ENCODE assay signal across 24 mouse cellular contexts in the genomic region with DNA sequence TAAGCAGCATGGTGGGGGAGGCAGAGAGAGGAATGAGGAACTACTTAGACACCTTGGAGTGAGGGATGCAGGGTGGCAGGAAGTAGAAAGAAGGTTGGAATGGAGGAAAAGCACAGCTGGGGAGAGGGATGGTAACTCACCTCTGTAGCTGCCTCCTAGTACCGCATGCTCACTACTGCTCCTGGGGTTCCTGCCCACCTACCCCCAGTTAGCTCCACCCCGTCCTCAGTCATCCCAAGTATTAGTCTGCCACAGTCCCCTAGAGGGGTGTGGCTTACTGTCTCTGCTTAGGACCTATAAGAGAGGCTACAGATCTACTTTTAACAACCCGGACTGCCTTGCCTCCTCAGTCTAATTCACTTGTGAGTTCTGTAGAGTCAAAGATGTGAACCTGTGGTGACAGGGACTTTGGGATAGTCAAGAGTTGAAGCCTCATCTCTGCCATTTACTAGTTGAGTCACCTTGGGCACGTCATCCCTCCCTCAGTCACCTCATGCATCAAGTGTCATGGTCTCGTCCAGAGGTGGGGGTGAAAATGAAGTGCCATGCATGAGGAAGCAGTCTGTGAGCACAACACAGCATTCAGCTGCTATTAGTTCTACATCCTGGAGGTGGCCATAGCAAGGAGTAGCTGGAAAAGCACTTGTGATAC. TPM values are rescaled to one million over a fixed set of nuclear protein-coding genes. Genes with fewer than 3 reads are reported as not detected.
DNase-seq lines count a peak whose midpoint lies in the region; ATAC-seq and TF ChIP-seq lines count a peak whose summit lies in the region.
"Had no signal": no experiment of that assay in that cellular context is flagged by ENCODE, and none has a peak within 500 bp of the region (broad histone marks: within the 10 kb centered on the region; RNA-seq: fewer than 3 reads in every experiment).

No protein-coding gene starts in this region.

- no peak for TF ChIP-seq CTCF in MEL (IDR thresholded peaks at IDR 0.05 in 2 of 3, conservative IDR thresholded peaks at IDR 0.05 in 1 of 3; ENCODE audit: control insufficient read depth in 1 of 3, insufficient read depth in 1 of 3, low read depth in 2 of 3, low read length in 3 of 3, poor library complexity in 1 of 3, severe bottlenecking in 1 of 3)

- H3K9ac ChIP-seq in midbrain, embryonic 13.5 days (replicated peaks): 0 out of 2 replicates have a peak overlapping the region, but pooled peaks have one; percentile 14
- no peak overlapping the region for H3K9ac ChIP-seq in midbrain, embryonic 16.5 days (ENCODE audit: low read depth, low read length)
- H3K9ac ChIP-seq in MEL (ENCODE audit: control insufficient read depth, low read depth, low read length, poor library complexity, severe bottlenecking): peak overlapping the region; percentile 56
- no peak overlapping the region for H3K9ac ChIP-seq in intestine, embryonic 16.5 days (ENCODE audit: low read depth, low read length)
- H3K9ac ChIP-seq: embryonic facial prominence, embryonic 12.5 days; liver, embryonic 14.5 days; neural tube, embryonic 15.5 days had no signal

- peak; percentile 34 for DNase-seq in CD4-positive, CD25-positive, alpha-beta regulatory T cell, adult 2 months (ENCODE audit: low read depth, low spot score)
- peak; percentile 90 for DNase-seq in MEL (ENCODE audit: low read depth, low spot score)
- no peak for DNase-seq in gastrocnemius, postnatal 14 days
- DNase-seq: cerebellum, adult 9-10 months; kidney, adult 18-20 months; kidney, postnatal 25 days; lung, postnatal 4 days; thymus, postnatal 36 days had no signal

- H3K4me2 ChIP-seq in midbrain, embryonic 13.5 days (replicated peaks): no peak overlapping the region
- H3K4me2 ChIP-seq in midbrain, embryonic 16.5 days (ENCODE audit: low read length): no peak overlapping the region
- no peak overlapping the region for H3K4me2 ChIP-seq in myocyte (ENCODE audit: low read depth)
- H3K4me2 ChIP-seq in intestine, embryonic 16.5 days (ENCODE audit: low read depth, low read length): no peak overlapping the region
- H3K4me2 ChIP-seq: embryonic facial prominence, embryonic 12.5 days; neural tube, embryonic 15.5 days had no signal

- no peaks in the 10 kb centered on the region for H3K36me3 ChIP-seq in midbrain, embryonic 13.5 days
- H3K36me3 ChIP-seq in midbrain, embryonic 16.5 days (ENCODE audit: control insufficient read depth, insufficient read depth, low read length): no peaks in the 10 kb centered on the region
- H3K36me3 ChIP-seq in MEL (ENCODE audit: control insufficient read depth in 1 of 2, insufficient read depth in 2 of 2, low read length in 2 of 2): peaks cover 0 to 11% of the 10 kb centered on the region in 2 experiments; a peak in 2 of 4 replicates
- no peaks in the 10 kb centered on the region for H3K36me3 ChIP-seq in myocyte (ENCODE audit: control insufficient read depth, insufficient read depth)
- H3K36me3 ChIP-seq in intestine, embryonic 16.5 days (ENCODE audit: control insufficient read depth, insufficient read depth, low read length): no peaks in the 10 kb centered on the region
- H3K36me3 ChIP-seq: embryonic facial prominence, embryonic 12.5 days; heart, embryonic 10.5 days; hindbrain, embryonic 10.5 days; neural tube, embryonic 15.5 days had no signal

- WGBS in midbrain, embryonic 13.5 days: 56% methylated on average over 5 of the region's 5 CpGs
- 58% methylated on average over 5 of the region's 5 CpGs for WGBS in midbrain, embryonic 16.5 days
- 51% methylated on average over 5 of the region's 5 CpGs for WGBS in intestine, embryonic 16.5 days

- H3ac ChIP-seq in myocyte (ENCODE audit: control insufficient read depth, insufficient read length): no peak overlapping the region

- H3K79me2 ChIP-seq in MEL (ENCODE audit: control insufficient read depth, insufficient read depth, low read length, poor library complexity): peaks cover 16% of the 10 kb centered on the region
- H3K79me2 ChIP-seq in myocyte (ENCODE audit: control insufficient read depth, insufficient read depth): peaks cover 4% of the 10 kb centered on the region

- TF ChIP-seq RAD21 in MEL (IDR thresholded peaks at IDR 0.05; ENCODE audit: low read depth, low read length): no peak

- no peaks in the 10 kb centered on the region for H3K27me3 ChIP-seq in midbrain, embryonic 13.5 days
- H3K27me3 ChIP-seq in midbrain, embryonic 16.5 days (ENCODE audit: control insufficient read depth, insufficient read depth, low read depth, low read length): no peaks in the 10 kb centered on the region
- no peaks in the 10 kb centered on the region for H3K27me3 ChIP-seq in MEL (ENCODE audit: control insufficient read depth in 1 of 2, insufficient read depth in 2 of 2, low read length in 2 of 2)
- peaks cover 33% of the 10 kb centered on the region for H3K27me3 ChIP-seq in myocyte (ENCODE audit: control insufficient read depth, insufficient read depth, insufficient read length)
- H3K27me3 ChIP-seq in intestine, embryonic 16.5 days (replicated peaks; ENCODE audit: control insufficient read depth, insufficient read depth, low read length): no peaks in the 10 kb centered on the region
- H3K27me3 ChIP-seq: embryonic facial prominence, embryonic 12.5 days; neural tube, embryonic 15.5 days had no signal

- H3K27ac ChIP-seq in midbrain, embryonic 13.5 days: no peak overlapping the region
- H3K27ac ChIP-seq in midbrain, embryonic 16.5 days (ENCODE audit: low read length): no peak overlapping the region
- peak overlapping the region; percentile 84 for H3K27ac ChIP-seq in MEL (ENCODE audit: control insufficient read depth, low read depth, low read length)
- no peak overlapping the region for H3K27ac ChIP-seq in intestine, embryonic 16.5 days (ENCODE audit: low read length)
- H3K27ac ChIP-seq: embryonic facial prominence, embryonic 12.5 days; heart, embryonic 10.5 days; hindbrain, embryonic 10.5 days; hindbrain, postnatal 0 days; liver, embryonic 14.5 days; neural tube, embryonic 15.5 days had no signal

- peak in 1 of 2 experiments; percentile 73; a peak in 2 of 4 replicates for TF ChIP-seq POLR2A in MEL (IDR thresholded peaks at IDR 0.05; ENCODE audit: control insufficient read depth in 1 of 2, insufficient read depth in 1 of 2, low read depth in 1 of 2, low read length in 2 of 2, poor library complexity in 1 of 2)
- no peak for TF ChIP-seq POLR2A in myocyte (IDR thresholded peaks at IDR 0.05; ENCODE audit: insufficient read length, low read depth)

- H3K9me3 ChIP-seq in midbrain, embryonic 13.5 days: no peaks in the 10 kb centered on the region
- no peaks in the 10 kb centered on the region for H3K9me3 ChIP-seq in midbrain, embryonic 16.5 days (replicated peaks; ENCODE audit: control insufficient read depth, low read length, poor library complexity, severe bottlenecking)
- H3K9me3 ChIP-seq in MEL (replicated peaks; ENCODE audit: insufficient read depth, low read length): no peaks in the 10 kb centered on the region
- no peaks in the 10 kb centered on the region for H3K9me3 ChIP-seq in intestine, embryonic 16.5 days (ENCODE audit: control insufficient read depth, low read length)
- H3K9me3 ChIP-seq: embryonic facial prominence, embryonic 12.5 days; heart, embryonic 10.5 days; hindbrain, embryonic 10.5 days; neural tube, embryonic 15.5 days had no signal

- intact Hi-C loops in gastrocnemius, postnatal 14 days (cut with DNase I; ENCODE audit: low total_unique reads): loop anchor here (10.0 kb wide), 1 partner anchor 262 kb away; a partner anchor contains a TSS

- TF ChIP-seq EP300 in MEL (IDR thresholded peaks at IDR 0.05; ENCODE audit: low read depth in 1 of 2, low read length in 2 of 2): no peak

- no peak overlapping the region for H3K4me3 ChIP-seq in midbrain, embryonic 13.5 days (replicated peaks)
- no peak overlapping the region for H3K4me3 ChIP-seq in midbrain, embryonic 16.5 days (ENCODE audit: low read depth, low read length)
- peak overlapping the region; percentile 28 to 40 for H3K4me3 ChIP-seq in MEL (ENCODE audit: control insufficient read depth in 1 of 2, insufficient read depth in 1 of 2, low read depth in 2 of 2, low read length in 2 of 2)
- no peak overlapping the region for H3K4me3 ChIP-seq in myocyte
- no peak overlapping the region for H3K4me3 ChIP-seq in intestine, embryonic 16.5 days (ENCODE audit: low read length)
- H3K4me3 ChIP-seq: embryonic facial prominence, embryonic 12.5 days; erythroblast, embryonic 14.5 days; heart, embryonic 10.5 days; hindbrain, embryonic 10.5 days; neural tube, embryonic 15.5 days had no signal

- H3K4me1 ChIP-seq in midbrain, embryonic 13.5 days (replicated peaks): peaks cover 19% of the 10 kb centered on the region
- H3K4me1 ChIP-seq in midbrain, embryonic 16.5 days (ENCODE audit: control insufficient read depth, insufficient read depth, low read length): peaks cover 5% of the 10 kb centered on the region
- peaks cover 10 to 38% of the 10 kb centered on the region in 2 experiments; a peak in 3 of 4 replicates for H3K4me1 ChIP-seq in MEL (ENCODE audit: control insufficient read depth in 1 of 2, insufficient read depth in 2 of 2, low read length in 2 of 2)
- H3K4me1 ChIP-seq in intestine, embryonic 16.5 days (ENCODE audit: control insufficient read depth, insufficient read depth, low read length): peaks cover 11% of the 10 kb centered on the region

- ATAC-seq in CD4-positive, CD25-positive, alpha-beta regulatory T cell, adult 4 months: no peak
- ATAC-seq in midbrain, embryonic 13.5 days: no peak
- no peak for ATAC-seq in midbrain, embryonic 16.5 days
- no peak for ATAC-seq in intestine, embryonic 16.5 days
- ATAC-seq: forebrain, embryonic 16.5 days; hindbrain, postnatal 0 days had no signal

RNA-seq across cellular contexts. Expression of a gene that starts 4.4 kb away (rescaled TPM):
- polyA plus RNA-seq in CD4-positive, CD25-positive, alpha-beta regulatory T cell, adult 4 months (2017; shearing (Covaris generic)): 10 to 100 TPM; 16.4 to 21.6 TPM
- polyA plus RNA-seq in midbrain, embryonic 13.5 days (2015; fragmentation: Nextera tagmentation; extraction: Ambion mirVana): 12.9 and 13.3 TPM in 2 replicates
- 9.1 and 11.0 TPM in 2 replicates for polyA plus RNA-seq in midbrain, embryonic 16.5 days (2015; fragmentation: Nextera tagmentation; extraction: Ambion mirVana)
- 13.2 and 15.6 TPM in 2 replicates for total RNA-seq in MEL (2012; rRNA removed)
- polyA plus RNA-seq in MEL (2012; ENCODE audit: insufficient read depth in 1 of 2, insufficient read length in 2 of 2, low read depth in 1 of 2, low replicate concordance in 2 of 2, missing spikeins in 1 of 2) (10 to 100 TPM in 1 of 2 experiments, not detected in 1; 48.2 TPM), myocyte (2012; fragmentation: generic; extraction: Trizol) (12.9 TPM)
- polyA plus RNA-seq in intestine, embryonic 16.5 days (2015; fragmentation: Nextera tagmentation; extraction: Ambion mirVana): 6.8 and 7.1 TPM in 2 replicates
- total RNA-seq in gastrocnemius, postnatal 14 days (2021): 10 to 100 TPM; 14.1 to 15.2 TPM

RNA-seq across cellular contexts. Expression of a gene that starts 5.8 kb away (rescaled TPM):
- 10 to 100 TPM in 1 of 2 experiments, 1 to 10 TPM in 1; 8.1 to 18.0 TPM for polyA plus RNA-seq in CD4-positive, CD25-positive, alpha-beta regulatory T cell, adult 4 months (2017; shearing (Covaris generic))
- polyA plus RNA-seq in midbrain, embryonic 13.5 days (2015; fragmentation: Nextera tagmentation; extraction: Ambion mirVana): 0.14 and 0.31 TPM in 2 replicates
- 0.20 and 0.22 TPM in 2 replicates for polyA plus RNA-seq in midbrain, embryonic 16.5 days (2015; fragmentation: Nextera tagmentation; extraction: Ambion mirVana)
- 20.1 and 25.9 TPM in 2 replicates for total RNA-seq in MEL (2012; rRNA removed)
- polyA plus RNA-seq in MEL (2012; ENCODE audit: insufficient read depth in 1 of 2, insufficient read length in 2 of 2, low read depth in 1 of 2, low replicate concordance in 2 of 2, missing spikeins in 1 of 2) (10 to 100 TPM in 1 of 2 experiments, not detected in 1; 32.8 TPM), myocyte (2012; fragmentation: generic; extraction: Trizol) (0.11 TPM)
- polyA plus RNA-seq in intestine, embryonic 16.5 days (2015; fragmentation: Nextera tagmentation; extraction: Ambion mirVana): 1.2 and 1.9 TPM in 2 replicates
- not detected for total RNA-seq in gastrocnemius, postnatal 14 days (2021)
- total RNA-seq: gastrocnemius, postnatal 4 days; hindbrain, postnatal 0 days; layer of hippocampus, adult 8-10 months; left cerebral cortex, postnatal 25 days had no signal

RNA-seq across cellular contexts. Expression of a gene that starts 19.7 kb away (rescaled TPM):
- polyA plus RNA-seq in CD4-positive, CD25-positive, alpha-beta regulatory T cell, adult 4 months (2017; shearing (Covaris generic)): under 1 TPM; 0.38 to 0.60 TPM
- 0.46 and 0.73 TPM in 2 replicates for polyA plus RNA-seq in midbrain, embryonic 13.5 days (2015; fragmentation: Nextera tagmentation; extraction: Ambion mirVana)
- 0.29 and 0.46 TPM in 2 replicates for polyA plus RNA-seq in midbrain, embryonic 16.5 days (2015; fragmentation: Nextera tagmentation; extraction: Ambion mirVana)
- total RNA-seq in MEL (2012; rRNA removed): 0.42 and 0.54 TPM in 2 replicates
- polyA plus RNA-seq in MEL (2012; ENCODE audit: insufficient read depth in 1 of 2, insufficient read length in 2 of 2, low read depth in 1 of 2, low replicate concordance in 2 of 2, missing spikeins in 1 of 2) (1 to 10 TPM in 1 of 2 experiments, not detected in 1; 1.6 TPM), myocyte (2012; fragmentation: generic; extraction: Trizol) (0.59 TPM)
- polyA plus RNA-seq in intestine, embryonic 16.5 days (2015; fragmentation: Nextera tagmentation; extraction: Ambion mirVana): 5.9 and 7.3 TPM in 2 replicates
- under 1 TPM; 0.14 to 0.16 TPM for total RNA-seq in gastrocnemius, postnatal 14 days (2021)

RNA-seq across cellular contexts. Expression of a gene that starts 27.7 kb away (rescaled TPM):
- polyA plus RNA-seq in CD4-positive, CD25-positive, alpha-beta regulatory T cell, adult 4 months (2017; shearing (Covaris generic)): 100 to 1,000 TPM; 210 to 244 TPM
- 4.8 and 6.6 TPM in 2 replicates for polyA plus RNA-seq in midbrain, embryonic 13.5 days (2015; fragmentation: Nextera tagmentation; extraction: Ambion mirVana)
- polyA plus RNA-seq in midbrain, embryonic 16.5 days (2015; fragmentation: Nextera tagmentation; extraction: Ambion mirVana): 4.5 and 4.8 TPM in 2 replicates
- 1.3 and 1.7 TPM in 2 replicates for total RNA-seq in MEL (2012; rRNA removed)
- 1 to 10 TPM in 1 of 2 experiments, not detected in 1; 3.1 TPM for polyA plus RNA-seq in MEL (2012; ENCODE audit: insufficient read depth in 1 of 2, insufficient read length in 2 of 2, low read depth in 1 of 2, low replicate concordance in 2 of 2, missing spikeins in 1 of 2)
- polyA plus RNA-seq in myocyte (2012; fragmentation: generic; extraction: Trizol): 0.66 TPM
- polyA plus RNA-seq in intestine, embryonic 16.5 days (2015; fragmentation: Nextera tagmentation; extraction: Ambion mirVana): 3.7 and 5.4 TPM in 2 replicates
- total RNA-seq in gastrocnemius, postnatal 14 days (2021): under 1 TPM; 0.60 to 0.88 TPM

RNA-seq across cellular contexts. Expression of a gene that starts 29.5 kb away (rescaled TPM):
- 100 to 1,000 TPM; 314 to 323 TPM for polyA plus RNA-seq in CD4-positive, CD25-positive, alpha-beta regulatory T cell, adult 4 months (2017; shearing (Covaris generic))
- 131 and 133 TPM in 2 replicates for polyA plus RNA-seq in midbrain, embryonic 13.5 days (2015; fragmentation: Nextera tagmentation; extraction: Ambion mirVana)
- 116 and 124 TPM in 2 replicates for polyA plus RNA-seq in midbrain, embryonic 16.5 days (2015; fragmentation: Nextera tagmentation; extraction: Ambion mirVana)
- total RNA-seq in MEL (2012; rRNA removed): 43.0 and 60.8 TPM in 2 replicates
- polyA plus RNA-seq in MEL (2012; ENCODE audit: insufficient read depth in 1 of 2, insufficient read length in 2 of 2, low read depth in 1 of 2, low replicate concordance in 2 of 2, missing spikeins in 1 of 2) (100 to 1,000 TPM in 1 of 2 experiments, not detected in 1; 157 TPM), myocyte (2012; fragmentation: generic; extraction: Trizol) (169 TPM)
- 158 and 168 TPM in 2 replicates for polyA plus RNA-seq in intestine, embryonic 16.5 days (2015; fragmentation: Nextera tagmentation; extraction: Ambion mirVana)
- total RNA-seq in gastrocnemius, postnatal 14 days (2021): 10 to 100 TPM; 83.4 to 92.7 TPM

Comparison
In these comparisons a context has a peak if more than half of its experiments do, and no peak if none do; other contexts are left out.
1. H3K9ac ChIP-seq: peak in midbrain, embryonic 13.5 days (single experiment) and MEL (single experiment); none in midbrain, embryonic 16.5 days (single experiment) and intestine, embryonic 16.5 days (single experiment).
2. H3K4me3 ChIP-seq: peak in MEL (2 of 2); none in midbrain, embryonic 13.5 days (single experiment), midbrain, embryonic 16.5 days (single experiment), myocyte (single experiment) and intestine, embryonic 16.5 days (single experiment).